Mouse (Mus musculus) testis, adult 2 months (tissue): Measurements from ENCODE around the gene Gpx1. TPM values are rescaled to one million over a fixed set of nuclear protein-coding genes. Genes with fewer than 3 reads are reported as not detected.
"Not testable (repeated sequence)": the region's sequence is repeated elsewhere in the genome, so short reads cannot be mapped to it uniquely, and the experiment has no call there.

Source experiments
- H3K27ac ChIP-seq: fragments of 200-500 bp; 2 replicates; pipeline ENCODE4 v1.5.1; 2012; ENCODE audit warnings: low read depth, low read length; ENCODE audit not compliant: control insufficient read depth, insufficient read depth
- H3K27me3 ChIP-seq: fragments of 200-500 bp; 2 replicates; pipeline ENCODE4 v1.6.1; 2012; ENCODE audit warnings: mild to moderate bottlenecking, low read length, moderate library complexity; ENCODE audit not compliant: control insufficient read depth, insufficient read depth
- H3K36me3 ChIP-seq: fragments of 200-500 bp; 2 replicates; pipeline ENCODE4 v1.6.1; 2012; ENCODE audit warnings: mild to moderate bottlenecking, low read length; ENCODE audit not compliant: control insufficient read depth, insufficient read depth
- H3K4me1 ChIP-seq: fragments of 200-500 bp; 2 replicates; pipeline ENCODE4 v1.6.1; 2012; ENCODE audit warnings: low read length; ENCODE audit not compliant: control insufficient read depth, insufficient read depth
- H3K4me3 ChIP-seq: fragments of 200-500 bp; 2 replicates; pipeline ENCODE4 v1.5.1; 2012; ENCODE audit warnings: low read depth, mild to moderate bottlenecking, low read length, moderate library complexity, mixed read lengths; ENCODE audit not compliant: control insufficient read depth
- CTCF ChIP-seq: fragments of 200-500 bp; IDR thresholded peaks from 2 replicates; pipeline ENCODE4 v1.5.1; 2012; ENCODE audit warnings: low read depth, mild to moderate bottlenecking, inconsistent platforms, low read length, moderate library complexity; ENCODE audit not compliant: control insufficient read depth, insufficient read depth, insufficient replicate concordance
- POLR2A ChIP-seq: fragments of 200-500 bp; IDR thresholded peaks from 2 replicates; pipeline ENCODE4 v1.6.1; 2012; ENCODE audit warnings: low read depth, mild to moderate bottlenecking, inconsistent platforms, low read length, moderate library complexity; ENCODE audit not compliant: control insufficient read depth
- polyA plus RNA-seq: library from polyadenylated mRNA; depleted of rRNA; stranded (reverse); fragments of >200 nt; gene quantifications from 2 replicates; pipeline ENCODE4 v1.2.3, GENCODE M21; 2012

The Gpx1 gene
- polyA plus RNA-seq, 1 experiment: 64.0 TPM

GRCm38 (mm10) chr9:108318462-108318861 is 20.2 kb upstream of the Gpx1 start:
- H3K27ac ChIP-seq: no peak overlapping the region
- no peak for TF ChIP-seq CTCF
- no peak for TF ChIP-seq POLR2A
- no peaks in the 10 kb centered on the region for H3K4me1 ChIP-seq
- no peaks in the 10 kb centered on the region for H3K27me3 ChIP-seq
- no peak overlapping the region for H3K4me3 ChIP-seq
- H3K36me3 ChIP-seq: no peaks in the 10 kb centered on the region; the same call in 1 of the 2 replicates

DNA sequence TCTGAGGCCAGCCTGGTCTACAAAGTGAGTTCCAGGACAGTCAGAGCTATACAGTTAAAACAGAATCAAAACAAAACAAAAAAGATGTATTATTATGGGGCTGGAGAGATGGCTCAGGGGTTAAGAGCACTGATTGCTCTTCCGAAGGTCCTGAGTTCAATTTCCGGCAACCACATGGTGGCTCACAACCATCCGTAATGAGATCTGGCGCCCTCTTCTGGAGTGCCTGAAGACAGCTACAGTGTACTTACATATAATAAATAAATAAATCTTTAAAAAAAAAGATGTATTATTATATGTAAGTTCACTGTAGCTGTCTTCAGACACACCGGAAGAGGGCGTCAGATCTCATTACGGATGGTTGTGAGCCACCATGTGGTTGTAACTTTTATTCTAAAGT is 16.6 kb upstream of the Gpx1 start:
- H3K27ac ChIP-seq, H3K36me3 ChIP-seq, H3K27me3 ChIP-seq, H3K4me1 ChIP-seq, H3K4me3 ChIP-seq: not testable (repeated sequence)

- Histone ChIP-seq H3K27ac (no peak overlapping the region), H3K4me3 (no peak overlapping the region), H3K27me3 (no peaks in the 10 kb centered on the region), H3K36me3 (no peaks in the 10 kb centered on the region; the same call in 1 of the 2 replicates), H3K4me1 (no peaks in the 10 kb centered on the region)
- TF ChIP-seq POLR2A (no peak), CTCF (no peak)
Measured at GRCm38 (mm10) chr9:108324784-108325183, 13.9 kb upstream of the Gpx1 start.

GRCm38 (mm10) chr9:108325811-108326210 is 12.9 kb upstream of the Gpx1 start:
- Histone ChIP-seq H3K4me3 (no peak overlapping the region), H3K27me3 (no peaks in the 10 kb centered on the region), H3K4me1 (no peaks in the 10 kb centered on the region), H3K27ac (no peak overlapping the region), H3K36me3 (no peaks in the 10 kb centered on the region; the same call in 1 of the 2 replicates)
- TF ChIP-seq CTCF: no peak
- TF ChIP-seq POLR2A: no peak

GRCm38 (mm10) chr9:108337848-108338550 is 704 bp upstream of the Gpx1 start:
- H3K4me1 ChIP-seq: peaks cover 13% of the 10 kb centered on the region
- H3K27me3 ChIP-seq: no peaks in the 10 kb centered on the region
- TF ChIP-seq CTCF: no peak
- no peak for TF ChIP-seq POLR2A
- peaks cover 3% of the 10 kb centered on the region; the same call in 1 of the 2 replicates for H3K36me3 ChIP-seq
- no peak overlapping the region for H3K4me3 ChIP-seq
- H3K27ac ChIP-seq: peak overlapping the region; percentile 32; the same call in 1 of the 2 replicates

DNA sequence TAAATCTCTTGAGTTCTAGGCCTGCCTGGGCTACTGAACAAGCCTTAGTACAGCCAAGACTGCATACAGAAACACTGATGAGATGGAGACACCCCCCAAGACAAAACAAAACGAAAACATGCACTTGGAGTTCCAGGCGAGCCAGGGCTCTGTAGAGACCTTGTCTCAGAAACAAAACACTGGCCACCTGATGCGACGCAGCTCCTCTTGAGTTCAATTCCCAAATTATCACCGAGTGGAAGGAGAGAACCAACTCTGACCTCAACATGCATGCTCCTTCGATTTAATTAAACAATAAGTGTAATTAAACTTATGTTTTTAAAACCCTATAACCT is 185 bp upstream of the Gpx1 start:
- Histone ChIP-seq H3K4me1 (peaks cover 13% of the 10 kb centered on the region), H3K4me3 (no peak overlapping the region; the same call in 1 of the 2 replicates), H3K36me3 (peaks cover under 1% of the 10 kb centered on the region; the same call in 1 of the 2 replicates), H3K27ac (peak overlapping the region; percentile 32; the same call in 1 of the 2 replicates), H3K27me3 (no peaks in the 10 kb centered on the region)
- TF ChIP-seq CTCF (no peak), POLR2A (no peak)

DNA sequence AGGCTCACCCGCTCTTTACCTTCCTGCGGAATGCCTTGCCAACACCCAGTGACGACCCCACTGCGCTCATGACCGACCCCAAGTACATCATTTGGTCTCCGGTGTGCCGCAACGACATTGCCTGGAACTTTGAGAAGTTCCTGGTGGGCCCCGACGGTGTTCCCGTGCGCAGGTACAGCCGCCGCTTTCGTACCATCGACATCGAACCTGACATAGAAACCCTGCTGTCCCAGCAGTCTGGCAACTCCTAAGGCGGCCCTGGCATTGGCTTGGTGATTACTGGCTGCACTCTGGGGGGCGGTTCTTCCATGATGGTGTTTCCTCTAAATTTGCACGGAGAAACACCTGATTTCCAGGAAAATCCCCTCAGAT is 1.2 kb downstream of the Gpx1 start:
- peaks cover 13% of the 10 kb centered on the region for H3K4me1 ChIP-seq
- H3K27ac ChIP-seq: peak overlapping the region; percentile 88
- H3K4me3 ChIP-seq: peak overlapping the region; percentile 93
- H3K27me3 ChIP-seq: no peaks in the 10 kb centered on the region
- H3K36me3 ChIP-seq: no peaks in the 10 kb centered on the region; the same call in 1 of the 2 replicates
- TF ChIP-seq CTCF: no peak
- TF ChIP-seq POLR2A: no peak
